In the genomic region with DNA sequence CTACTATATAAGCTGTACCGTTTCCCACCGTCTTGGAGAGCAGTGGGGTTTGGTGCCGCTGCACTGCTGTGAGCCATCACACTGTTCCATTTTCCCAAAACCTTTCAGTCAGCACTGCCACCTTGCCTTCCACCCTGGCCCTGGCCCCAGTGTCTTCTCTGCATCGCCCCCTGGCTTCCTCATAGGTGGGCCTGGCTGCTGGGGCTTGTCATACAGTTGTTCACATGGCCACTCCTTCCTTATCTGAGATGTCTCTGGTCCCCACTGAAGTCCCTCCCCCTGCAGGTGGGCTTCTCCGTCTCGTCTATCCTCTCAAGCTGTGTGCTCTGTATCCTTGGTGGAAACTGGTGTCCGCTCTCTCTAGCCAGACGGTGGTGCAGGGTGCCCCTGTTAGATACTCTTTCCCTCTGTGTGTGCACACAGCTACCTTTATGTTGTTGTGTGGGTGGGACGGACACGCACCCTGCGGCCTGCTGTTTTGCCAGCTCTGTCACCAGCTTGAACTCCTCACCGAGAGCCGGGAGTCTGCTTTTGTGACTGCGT, we compare ENCODE assay signal across 19 mouse cellular contexts. TPM values are rescaled to one million over a fixed set of nuclear protein-coding genes. Genes with fewer than 3 reads are reported as not detected.
A peak's percentile ranks its signal among the peaks of the same experiment; 100 is the strongest.
DNase-seq lines count a peak whose midpoint lies in the region; ATAC-seq and TF ChIP-seq lines count a peak whose summit lies in the region.
"Had no signal": no experiment of that assay in that cellular context is flagged by ENCODE, and none has a peak within 500 bp of the region (broad histone marks: within the 10 kb centered on the region; RNA-seq: fewer than 3 reads in every experiment).

No protein-coding gene starts in this region.

- no peak for ATAC-seq in intestine, embryonic 16.5 days
- ATAC-seq in intestine, embryonic 15.5 days: no peak
- ATAC-seq in liver, embryonic 12.5 days: no peak
- ATAC-seq in activated CD4-positive, CD25-positive, alpha-beta regulatory T cell, adult 4 months: no peak
- ATAC-seq: inflammation-experienced regulatory T-cells, adult 6 months had no signal

- DNase-seq in cerebellum, adult 11-12 months: peak; percentile 58
- no peak for DNase-seq in cerebellum, adult 9-10 months
- no peak for DNase-seq in CH12.LX (ENCODE audit: extremely low read depth)
- DNase-seq in left cerebral cortex, postnatal 4 days: no peak
- DNase-seq: adrenal gland, postnatal 14 days; cerebellum, postnatal 10 days; gastrocnemius, postnatal 25 days; lung, adult 18-20 months; lung, postnatal 4 days; thymus, postnatal 25 days had no signal

- peak in 1 of 2 experiments; percentile 34; a peak in 2 of 4 replicates for TF ChIP-seq CTCF in CH12.LX (conservative IDR thresholded peaks at IDR 0.05 in 1 of 2, IDR thresholded peaks at IDR 0.05 in 1 of 2; ENCODE audit: low read depth in 2 of 2, low read length in 2 of 2)

- no peaks in the 10 kb centered on the region for H3K27me3 ChIP-seq in intestine, embryonic 16.5 days (replicated peaks; ENCODE audit: control insufficient read depth, insufficient read depth, low read length)
- H3K27me3 ChIP-seq in intestine, embryonic 15.5 days (replicated peaks): no peaks in the 10 kb centered on the region
- no peaks in the 10 kb centered on the region for H3K27me3 ChIP-seq in CH12.LX (replicated peaks)
- H3K27me3 ChIP-seq in liver, embryonic 12.5 days (replicated peaks): no peaks in the 10 kb centered on the region
- H3K27me3 ChIP-seq: kidney, embryonic 15.5 days; midbrain, embryonic 12.5 days had no signal

- TF ChIP-seq RAD21 in CH12.LX (IDR thresholded peaks at IDR 0.05; ENCODE audit: low read depth, low read length): no peak

- no peak overlapping the region for H3K4me3 ChIP-seq in intestine, embryonic 16.5 days (ENCODE audit: low read length)
- H3K4me3 ChIP-seq in intestine, embryonic 15.5 days (replicated peaks): no peak overlapping the region
- peak overlapping the region in 1 of 3 experiments; percentile 19 for H3K4me3 ChIP-seq in CH12.LX (replicated peaks in 1 of 3; ENCODE audit: low read depth in 2 of 3, low read length in 2 of 3, poor library complexity in 1 of 3)
- H3K4me3 ChIP-seq in liver, embryonic 12.5 days: no peak overlapping the region
- H3K4me3 ChIP-seq: hindbrain, embryonic 10.5 days; kidney, embryonic 15.5 days; midbrain, embryonic 12.5 days; myocyte had no signal

- H3K4me1 ChIP-seq in intestine, embryonic 16.5 days (ENCODE audit: control insufficient read depth, insufficient read depth, low read length): peaks cover 57% of the 10 kb centered on the region
- H3K4me1 ChIP-seq in intestine, embryonic 15.5 days (replicated peaks): peaks cover 41% of the 10 kb centered on the region
- peaks cover 73 to 95% of the 10 kb centered on the region in 2 experiments for H3K4me1 ChIP-seq in CH12.LX (ENCODE audit: control insufficient read depth in 1 of 2, insufficient read depth in 2 of 2)
- H3K4me1 ChIP-seq in liver, embryonic 12.5 days: peaks cover 83% of the 10 kb centered on the region

- H3K9ac ChIP-seq in intestine, embryonic 16.5 days (ENCODE audit: low read depth, low read length): 0 out of 2 replicates have a peak overlapping the region, but pooled peaks have one; percentile 4
- H3K9ac ChIP-seq in intestine, embryonic 15.5 days: no peak overlapping the region
- H3K9ac ChIP-seq in CH12.LX (ENCODE audit: insufficient read depth, low read depth): no peak overlapping the region; the same call in 1 of the 2 replicates
- H3K9ac ChIP-seq in liver, embryonic 12.5 days: peak overlapping the region; percentile 42
- H3K9ac ChIP-seq: midbrain, embryonic 12.5 days had no signal

- 88% methylated on average over 14 of the region's 14 CpGs for WGBS in intestine, embryonic 16.5 days
- 90% methylated on average over 14 of the region's 14 CpGs for WGBS in intestine, embryonic 15.5 days
- 74% methylated on average over 14 of the region's 14 CpGs for WGBS in liver, embryonic 12.5 days (ENCODE audit: insufficient replicate concordance)

- H3K9me3 ChIP-seq in intestine, embryonic 16.5 days (ENCODE audit: control insufficient read depth, low read length): no peaks in the 10 kb centered on the region
- no peaks in the 10 kb centered on the region for H3K9me3 ChIP-seq in intestine, embryonic 15.5 days
- no peaks in the 10 kb centered on the region for H3K9me3 ChIP-seq in CH12.LX (replicated peaks; ENCODE audit: low read length)
- H3K9me3 ChIP-seq in liver, embryonic 12.5 days (replicated peaks): no peaks in the 10 kb centered on the region
- H3K9me3 ChIP-seq: hindbrain, embryonic 10.5 days; kidney, embryonic 15.5 days; midbrain, embryonic 12.5 days had no signal

- intact Hi-C loops in left cerebral cortex, postnatal 4 days (cut with DNase I): no loop called here

- peak overlapping the region; percentile 79 for H3K27ac ChIP-seq in intestine, embryonic 16.5 days (ENCODE audit: low read length)
- H3K27ac ChIP-seq in intestine, embryonic 15.5 days: no peak overlapping the region; the same call in 1 of the 2 replicates
- H3K27ac ChIP-seq in CH12.LX (ENCODE audit: insufficient read depth, low read depth): peak overlapping the region; percentile 68
- peak overlapping the region; percentile 94 for H3K27ac ChIP-seq in liver, embryonic 12.5 days
- H3K27ac ChIP-seq: hindbrain, embryonic 10.5 days; kidney, embryonic 15.5 days; midbrain, embryonic 12.5 days had no signal

- H3K79me2 ChIP-seq in CH12.LX (replicated peaks; ENCODE audit: control insufficient read depth, extremely low read depth, insufficient read depth, poor library complexity, severe bottlenecking): peaks cover 95% of the 10 kb centered on the region

- dilution Hi-C loops in CH12.LX (cut with MboI; ENCODE audit: extremely low pct_ligation_motif_present, extremely low pct_unique_long_range_greater_than_20kb, low sequenced_read_pairs): no loop called here

- in situ Hi-C loops in CH12.LX (cut with MboI; ENCODE audit: low pct_ligation_motif_present, low pct_unique_long_range_greater_than_20kb, low sequenced_read_pairs): no loop called here

- H3K36me3 ChIP-seq in intestine, embryonic 16.5 days (ENCODE audit: control insufficient read depth, insufficient read depth, low read length): peaks cover 12% of the 10 kb centered on the region
- H3K36me3 ChIP-seq in intestine, embryonic 15.5 days: peaks cover 13% of the 10 kb centered on the region
- peaks cover 86 to 91% of the 10 kb centered on the region in 2 experiments for H3K36me3 ChIP-seq in CH12.LX (replicated peaks in 1 of 2; ENCODE audit: control insufficient read depth in 1 of 2, insufficient read depth in 1 of 2, low read length in 1 of 2)
- peaks cover 92% of the 10 kb centered on the region for H3K36me3 ChIP-seq in liver, embryonic 12.5 days

- TF ChIP-seq EP300 in CH12.LX (IDR thresholded peaks at IDR 0.05; ENCODE audit: low read length): no peak

- no peak for TF ChIP-seq POLR2A in CH12.LX (IDR thresholded peaks at IDR 0.05; ENCODE audit: low read depth, low read length)

- H3K4me2 ChIP-seq in intestine, embryonic 16.5 days (ENCODE audit: low read depth, low read length): no peak overlapping the region
- H3K4me2 ChIP-seq in intestine, embryonic 15.5 days (replicated peaks): no peak overlapping the region
- H3K4me2 ChIP-seq in CH12.LX (ENCODE audit: insufficient read depth, low read depth, poor library complexity, severe bottlenecking): no peak overlapping the region; the same call in 1 of the 2 replicates
- peak overlapping the region; percentile 23; the same call in 1 of the 2 replicates for H3K4me2 ChIP-seq in liver, embryonic 12.5 days
- H3K4me2 ChIP-seq: kidney, embryonic 15.5 days; midbrain, embryonic 12.5 days had no signal

RNA-seq across cellular contexts. Expression of gene Ehd1, which starts 13.2 kb away (rescaled TPM):
- polyA plus RNA-seq in intestine, embryonic 16.5 days (2015; fragmentation: Nextera tagmentation; extraction: Ambion mirVana): 135 and 158 TPM in 2 replicates
- 88.8 and 115 TPM in 2 replicates for polyA plus RNA-seq in intestine, embryonic 15.5 days (2015; fragmentation: Nextera tagmentation; extraction: Ambion mirVana)
- total RNA-seq in CH12.LX (2012; rRNA removed) (231 and 400 TPM in 2 replicates), CH12.LX (2014; rRNA removed) (97.4 and 131 TPM in 2 replicates)
- 245 and 301 TPM in 2 replicates for polyA plus RNA-seq in CH12.LX (2012; ENCODE audit: insufficient read length, low read depth)
- 85.4 and 91.9 TPM in 2 replicates for polyA plus RNA-seq in liver, embryonic 12.5 days (2016; fragmentation: Nextera tagmentation; extraction: Ambion mirVana)
- 10 to 100 TPM; 11.0 to 15.2 TPM for polyA plus RNA-seq in activated CD4-positive, CD25-positive, alpha-beta regulatory T cell, adult 4 months (2017; shearing (Covaris generic))
- 10 to 100 TPM; 87.1 to 87.7 TPM for total RNA-seq in left cerebral cortex, postnatal 4 days (2021)

RNA-seq across cellular contexts. Expression of gene Cdc42bpg, which starts 16.5 kb away (rescaled TPM):
- polyA plus RNA-seq in intestine, embryonic 16.5 days (2015; fragmentation: Nextera tagmentation; extraction: Ambion mirVana): 1.2 and 1.5 TPM in 2 replicates
- 1.0 and 1.4 TPM in 2 replicates for polyA plus RNA-seq in intestine, embryonic 15.5 days (2015; fragmentation: Nextera tagmentation; extraction: Ambion mirVana)
- total RNA-seq in CH12.LX (2012; rRNA removed) (4.1 and 4.2 TPM in 2 replicates), CH12.LX (2014; rRNA removed) (0.65 and 0.79 TPM in 2 replicates)
- polyA plus RNA-seq in CH12.LX (2012; ENCODE audit: insufficient read length, low read depth): 2.3 and 2.6 TPM in 2 replicates
- polyA plus RNA-seq in liver, embryonic 12.5 days (2016; fragmentation: Nextera tagmentation; extraction: Ambion mirVana): 0.20 TPM in 2 replicates
- under 1 TPM; 0.11 to 0.17 TPM for polyA plus RNA-seq in activated CD4-positive, CD25-positive, alpha-beta regulatory T cell, adult 4 months (2017; shearing (Covaris generic))
- 1 to 10 TPM; 5.0 to 5.7 TPM for total RNA-seq in left cerebral cortex, postnatal 4 days (2021)

RNA-seq across cellular contexts. Expression of gene Men1, which starts 45.0 kb away (rescaled TPM):
- 61.3 and 61.4 TPM in 2 replicates for polyA plus RNA-seq in intestine, embryonic 16.5 days (2015; fragmentation: Nextera tagmentation; extraction: Ambion mirVana)
- 68.8 and 71.9 TPM in 2 replicates for polyA plus RNA-seq in intestine, embryonic 15.5 days (2015; fragmentation: Nextera tagmentation; extraction: Ambion mirVana)
- total RNA-seq in CH12.LX (2012; rRNA removed): 42.9 and 43.0 TPM in 2 replicates
- 23.5 and 24.9 TPM in 2 replicates for total RNA-seq in CH12.LX (2014; rRNA removed)
- 50.7 and 67.8 TPM in 2 replicates for polyA plus RNA-seq in CH12.LX (2012; ENCODE audit: insufficient read length, low read depth)
- 48.6 and 49.4 TPM in 2 replicates for polyA plus RNA-seq in liver, embryonic 12.5 days (2016; fragmentation: Nextera tagmentation; extraction: Ambion mirVana)
- polyA plus RNA-seq in activated CD4-positive, CD25-positive, alpha-beta regulatory T cell, adult 4 months (2017; shearing (Covaris generic)): 10 to 100 TPM; 13.9 to 19.1 TPM
- 10 to 100 TPM; 81.1 to 81.4 TPM for total RNA-seq in left cerebral cortex, postnatal 4 days (2021)

RNA-seq across cellular contexts. Expression of gene Atg2a, which starts 48.3 kb away (rescaled TPM):
- polyA plus RNA-seq in intestine, embryonic 16.5 days (2015; fragmentation: Nextera tagmentation; extraction: Ambion mirVana): 7.4 and 8.4 TPM in 2 replicates
- polyA plus RNA-seq in intestine, embryonic 15.5 days (2015; fragmentation: Nextera tagmentation; extraction: Ambion mirVana): 6.9 and 8.7 TPM in 2 replicates
- 9.5 and 10.0 TPM in 2 replicates for total RNA-seq in CH12.LX (2012; rRNA removed)
- total RNA-seq in CH12.LX (2014; rRNA removed): 2.3 and 2.8 TPM in 2 replicates
- 9.4 and 13.9 TPM in 2 replicates for polyA plus RNA-seq in CH12.LX (2012; ENCODE audit: insufficient read length, low read depth)
- polyA plus RNA-seq in liver, embryonic 12.5 days (2016; fragmentation: Nextera tagmentation; extraction: Ambion mirVana): 7.1 and 8.2 TPM in 2 replicates
- 10 to 100 TPM in 1 of 2 experiments, 1 to 10 TPM in 1; 7.4 to 17.2 TPM for polyA plus RNA-seq in activated CD4-positive, CD25-positive, alpha-beta regulatory T cell, adult 4 months (2017; shearing (Covaris generic))
- total RNA-seq in left cerebral cortex, postnatal 4 days (2021): 10 to 100 TPM; 29.3 to 29.7 TPM

RNA-seq across cellular contexts. Expression of gene Map4k2, which starts 51.2 kb away (rescaled TPM):
- 7.9 and 10.0 TPM in 2 replicates for polyA plus RNA-seq in intestine, embryonic 16.5 days (2015; fragmentation: Nextera tagmentation; extraction: Ambion mirVana)
- 8.8 and 11.0 TPM in 2 replicates for polyA plus RNA-seq in intestine, embryonic 15.5 days (2015; fragmentation: Nextera tagmentation; extraction: Ambion mirVana)
- total RNA-seq in CH12.LX (2012; rRNA removed) (77.6 and 95.2 TPM in 2 replicates), CH12.LX (2014; rRNA removed) (55.5 and 56.7 TPM in 2 replicates)
- 119 and 127 TPM in 2 replicates for polyA plus RNA-seq in CH12.LX (2012; ENCODE audit: insufficient read length, low read depth)
- polyA plus RNA-seq in liver, embryonic 12.5 days (2016; fragmentation: Nextera tagmentation; extraction: Ambion mirVana): 9.2 and 9.3 TPM in 2 replicates
- polyA plus RNA-seq in activated CD4-positive, CD25-positive, alpha-beta regulatory T cell, adult 4 months (2017; shearing (Covaris generic)): 100 to 1,000 TPM in 1 of 2 experiments, 10 to 100 TPM in 1; 82.0 to 116 TPM
- total RNA-seq in left cerebral cortex, postnatal 4 days (2021): 100 to 1,000 TPM in 1 of 2 experiments, 10 to 100 TPM in 1; 91.7 to 102 TPM

Comparison
In these comparisons a context has a peak if more than half of its experiments do, and no peak if none do; other contexts are left out.
1. H3K9ac ChIP-seq: peak in intestine, embryonic 16.5 days (single experiment) and liver, embryonic 12.5 days (single experiment); none in intestine, embryonic 15.5 days (single experiment) and CH12.LX (single experiment).